Mouse (Mus musculus): ENCODE data around the gene Baz2b. TPM values are rescaled to one million over a fixed set of nuclear protein-coding genes. Genes with fewer than 3 reads are reported as not detected.

The Baz2b gene
- polyA plus RNA-seq, 1 experiment from 2014 or later: 37.7 TPM

DNA sequence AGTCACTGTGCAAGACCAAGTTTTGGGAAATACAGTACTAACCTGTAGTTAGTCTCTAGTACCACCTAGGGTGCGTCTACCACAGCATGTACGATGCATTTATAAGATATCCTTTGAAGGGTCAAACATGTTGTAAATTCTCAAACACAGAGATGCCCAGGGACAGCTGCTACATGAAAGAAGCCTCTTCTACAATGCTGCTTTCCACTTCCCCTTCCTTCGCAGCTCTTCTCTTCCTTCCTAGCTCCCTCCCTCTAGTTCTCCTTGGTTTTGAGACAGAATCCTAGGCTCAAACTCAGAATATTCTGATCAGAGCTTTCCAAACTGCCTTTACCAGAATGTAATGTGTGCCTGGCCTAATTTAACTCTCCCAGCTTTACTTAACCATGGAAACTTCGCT lies 159.8 kb downstream of the Baz2b start:
- Histone ChIP-seq H3K27ac (no peak overlapping the region), H3K79me2 (ENCODE audit: inconsistent target) (peaks cover 82% of the 10 kb centered on the region), H3K36me3 (ENCODE audit: inconsistent target) (no peaks in the 10 kb centered on the region), H3K4me3 (ENCODE audit: inconsistent target) (no peak overlapping the region)
- 66% methylated on average over 4 of the region's 4 CpGs for WGBS (ENCODE audit: missing documents)

DNA sequence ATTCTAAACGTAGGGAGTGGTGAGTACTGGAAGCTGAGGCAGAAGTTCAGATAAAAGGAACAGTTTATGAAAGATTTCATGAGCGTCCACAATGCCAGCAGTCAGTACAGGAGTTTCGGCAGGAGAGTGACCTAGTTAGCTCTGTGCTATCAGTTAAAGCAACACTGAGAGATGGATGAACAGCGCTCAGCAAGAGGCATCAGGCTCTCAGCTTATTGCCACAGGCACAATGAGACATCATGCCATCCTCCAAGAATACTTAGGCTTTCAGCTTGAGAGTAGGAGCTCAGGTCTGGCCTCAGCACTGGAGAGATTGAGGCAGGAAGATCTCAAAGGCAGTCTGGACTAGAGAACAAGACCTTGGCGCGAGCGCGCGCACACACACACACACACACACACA lies 160.3 kb downstream of the Baz2b start:
- H3K79me2 ChIP-seq (ENCODE audit: inconsistent target): peaks cover 84% of the 10 kb centered on the region
- no peak overlapping the region for H3K27ac ChIP-seq
- H3K36me3 ChIP-seq (ENCODE audit: inconsistent target): no peaks in the 10 kb centered on the region
- no peak overlapping the region for H3K4me3 ChIP-seq (ENCODE audit: inconsistent target)
- WGBS (ENCODE audit: missing documents): 96% methylated on average over 9 of the region's 9 CpGs

DNA sequence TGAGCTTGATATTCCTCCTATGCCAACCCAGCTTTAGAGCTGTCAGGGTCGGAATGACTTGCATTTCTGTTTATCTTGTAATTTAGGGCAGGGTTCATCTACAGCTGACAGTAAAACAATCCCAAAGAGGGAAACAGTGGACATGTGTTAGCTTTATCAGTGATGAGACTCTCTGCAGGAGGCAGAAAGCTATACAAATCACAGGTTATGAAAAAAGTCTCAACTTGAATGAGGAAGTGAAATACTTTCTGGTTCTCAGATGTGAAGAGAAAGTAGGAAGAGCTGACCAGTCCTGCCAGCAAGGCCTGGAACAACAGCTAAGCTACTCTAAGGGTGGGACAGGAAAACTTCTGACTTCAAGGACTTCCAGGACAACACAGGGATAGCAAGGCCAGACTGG lies 163.6 kb downstream of the Baz2b start:
- 30% methylated on average over 1 of the region's 1 CpGs for WGBS (ENCODE audit: missing documents)
- Histone ChIP-seq H3K79me2 (ENCODE audit: inconsistent target) (peaks cover 86% of the 10 kb centered on the region), H3K4me3 (ENCODE audit: inconsistent target) (no peak overlapping the region), H3K27ac (peak overlapping the region; percentile 69), H3K36me3 (ENCODE audit: inconsistent target) (no peaks in the 10 kb centered on the region)

DNA sequence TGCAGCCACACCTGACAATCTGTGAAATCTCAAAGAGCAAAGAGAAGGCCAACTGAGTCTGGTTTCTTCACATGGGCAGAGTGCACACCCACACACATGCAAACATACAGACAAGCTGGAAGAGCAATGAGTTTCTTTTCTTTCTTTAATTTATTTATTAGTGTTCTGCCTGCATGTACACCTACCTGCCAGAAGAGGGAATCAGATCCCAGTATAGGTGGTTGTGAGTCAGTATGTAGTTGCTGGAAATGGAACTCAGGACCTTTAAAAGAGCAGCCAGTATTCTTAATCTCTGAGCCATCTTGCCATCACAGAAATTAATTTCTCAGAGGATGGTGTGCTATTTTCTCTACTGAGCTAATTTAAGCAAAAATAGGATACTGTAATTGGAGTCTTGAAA lies 164.7 kb downstream of the Baz2b start:
- no peak overlapping the region for H3K4me3 ChIP-seq (ENCODE audit: inconsistent target)
- H3K27ac ChIP-seq: no peak overlapping the region
- H3K79me2 ChIP-seq (ENCODE audit: inconsistent target): peaks cover 85% of the 10 kb centered on the region
- no peaks in the 10 kb centered on the region for H3K36me3 ChIP-seq (ENCODE audit: inconsistent target)

DNA sequence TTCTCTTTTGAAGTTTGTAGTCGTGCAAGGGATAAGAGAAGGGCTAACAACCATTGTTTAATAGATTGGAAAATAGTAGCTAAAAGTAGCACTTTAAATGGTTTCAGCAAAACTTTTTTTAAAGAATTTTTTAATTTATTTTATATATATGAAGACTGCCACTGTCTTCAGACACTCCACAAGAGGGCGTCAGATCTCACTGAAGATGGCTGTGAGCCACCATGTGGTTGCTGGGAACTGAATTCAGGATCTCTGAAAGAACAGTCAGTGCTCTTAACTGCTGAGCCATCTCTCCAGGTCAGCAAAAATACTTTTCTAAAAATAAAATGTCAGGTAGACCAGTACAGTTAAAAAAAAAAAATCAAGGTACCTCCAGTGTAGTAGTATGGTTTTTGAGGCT lies 165.1 kb downstream of the Baz2b start:
- no peaks in the 10 kb centered on the region for H3K36me3 ChIP-seq (ENCODE audit: inconsistent target)
- peaks cover 85% of the 10 kb centered on the region for H3K79me2 ChIP-seq (ENCODE audit: inconsistent target)
- WGBS (ENCODE audit: missing documents): 100% methylated on average over 2 of the region's 2 CpGs
- no peak overlapping the region for H3K27ac ChIP-seq
- no peak overlapping the region for H3K4me3 ChIP-seq (ENCODE audit: inconsistent target)

DNA sequence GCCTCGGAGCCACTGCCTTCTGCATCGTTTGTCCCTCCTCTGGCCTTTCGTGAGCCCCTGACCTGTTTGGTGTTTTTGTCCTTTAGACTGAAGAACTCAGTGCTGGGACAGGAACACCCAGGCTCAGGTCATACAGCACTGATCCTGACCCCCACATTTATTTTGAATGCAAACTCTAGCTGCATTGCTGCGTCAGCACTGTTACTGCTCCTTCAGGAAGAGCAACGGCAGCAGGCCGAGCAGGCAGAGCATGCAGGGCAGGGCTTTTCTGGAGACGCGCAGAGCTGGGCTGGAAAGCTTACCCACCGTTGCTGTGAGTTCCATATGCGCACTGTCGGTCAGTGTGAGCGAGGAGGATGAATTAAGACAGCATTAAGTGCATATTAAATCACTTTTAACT lies 166.9 kb downstream of the Baz2b start:
- no peaks in the 10 kb centered on the region for H3K36me3 ChIP-seq (ENCODE audit: inconsistent target)
- H3K79me2 ChIP-seq (ENCODE audit: inconsistent target): peaks cover 85% of the 10 kb centered on the region
- no peak overlapping the region for H3K27ac ChIP-seq
- WGBS (ENCODE audit: missing documents): 95% methylated on average over 12 of the region's 12 CpGs
- no peak overlapping the region for H3K4me3 ChIP-seq (ENCODE audit: inconsistent target)

DNA sequence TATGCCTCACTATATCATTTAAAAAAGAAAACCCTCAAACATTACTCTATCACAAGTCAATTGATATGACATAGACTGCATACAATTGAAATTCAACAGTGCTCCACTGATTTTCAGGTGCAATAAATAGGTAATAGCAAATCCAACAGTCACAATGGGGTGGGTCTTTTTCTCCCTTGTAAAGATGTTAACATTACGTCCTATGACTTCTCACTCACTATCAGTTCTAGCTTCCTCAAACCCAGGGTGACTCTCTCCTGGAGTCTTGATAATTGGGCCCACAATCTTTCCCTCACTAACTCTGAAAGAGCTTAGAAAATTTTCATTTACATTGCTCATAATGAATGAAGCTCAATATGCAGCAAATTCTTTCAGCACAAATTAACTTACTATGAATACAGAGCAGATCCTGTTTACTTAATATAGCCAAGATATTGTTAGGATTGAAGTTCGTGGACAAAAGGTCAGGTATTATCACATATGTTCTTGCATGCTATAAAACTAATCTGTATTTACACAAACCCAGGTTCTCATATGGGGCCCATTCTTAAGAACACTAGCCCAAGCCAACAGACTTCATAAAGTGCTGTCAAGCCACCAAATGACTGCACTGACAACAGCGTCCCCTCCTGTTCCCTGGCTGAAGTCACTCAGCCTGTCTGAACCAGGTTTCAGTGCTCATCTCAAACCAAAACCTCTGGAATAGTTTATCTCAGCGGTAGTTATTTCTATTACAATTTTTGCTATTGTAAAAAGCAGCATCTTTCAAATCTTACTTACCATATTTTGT lies 168.0 kb downstream of the Baz2b start:
- no peak overlapping the region for H3K4me3 ChIP-seq (ENCODE audit: inconsistent target)
- 98% methylated on average over 4 of the region's 4 CpGs for WGBS (ENCODE audit: missing documents)
- no peak overlapping the region for H3K27ac ChIP-seq
- no peaks in the 10 kb centered on the region for H3K36me3 ChIP-seq (ENCODE audit: inconsistent target)
- H3K79me2 ChIP-seq (ENCODE audit: inconsistent target): peaks cover 84% of the 10 kb centered on the region

DNA sequence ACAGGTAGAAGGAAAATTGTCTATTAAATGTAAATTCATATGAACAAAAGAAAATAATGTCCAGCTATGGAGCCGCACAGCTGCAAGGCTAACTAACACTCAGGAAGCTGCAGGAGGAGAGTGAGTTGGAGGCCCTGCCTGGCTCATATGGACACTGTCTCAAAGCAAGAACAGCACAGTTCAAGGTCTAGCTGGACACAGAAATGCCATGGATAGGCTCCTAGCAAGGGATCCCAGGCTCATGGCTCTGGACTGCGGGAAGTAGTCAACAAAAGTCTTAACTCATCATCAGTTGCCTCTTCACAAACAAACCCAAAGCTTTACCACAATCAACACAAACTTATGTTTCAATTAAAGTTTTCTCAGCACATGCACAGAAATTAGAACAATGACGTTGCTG lies 169.5 kb downstream of the Baz2b start:
- Histone ChIP-seq H3K4me3 (ENCODE audit: inconsistent target) (no peak overlapping the region), H3K79me2 (ENCODE audit: inconsistent target) (peaks cover 84% of the 10 kb centered on the region), H3K27ac (no peak overlapping the region), H3K36me3 (ENCODE audit: inconsistent target) (no peaks in the 10 kb centered on the region)
- 97% methylated on average over 3 of the region's 3 CpGs for WGBS (ENCODE audit: missing documents)

DNA sequence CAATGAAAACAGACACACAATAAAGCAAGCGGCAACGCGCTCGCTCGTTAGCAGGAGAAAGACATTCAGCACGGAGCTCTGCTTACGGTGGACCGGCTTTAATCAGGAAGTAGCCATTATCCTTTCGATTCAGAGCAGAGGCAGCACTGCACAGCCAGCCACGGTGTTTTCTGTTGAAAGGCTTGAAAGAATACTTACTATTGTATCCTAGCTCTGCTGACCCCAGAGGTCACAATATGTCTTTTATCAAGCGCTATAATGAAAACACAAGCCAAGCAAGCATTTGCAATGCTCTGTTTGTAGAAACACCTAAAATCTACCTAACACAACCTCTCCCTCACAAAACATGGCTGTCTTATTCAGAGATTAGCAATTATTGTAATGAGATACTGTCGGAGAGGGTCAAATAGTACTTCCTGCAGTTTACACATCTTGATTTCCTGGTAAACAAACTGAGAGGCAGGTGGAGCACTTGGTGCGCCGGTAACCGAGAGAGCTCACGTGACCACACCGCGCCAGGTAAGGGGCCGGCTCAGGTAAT lies 172.6 kb downstream of the Baz2b start:
- WGBS (ENCODE audit: missing documents): 1% methylated on average over 19 of the region's 19 CpGs
- peak overlapping the region; percentile 55 for H3K4me3 ChIP-seq (ENCODE audit: inconsistent target)
- peaks cover 78% of the 10 kb centered on the region for H3K79me2 ChIP-seq (ENCODE audit: inconsistent target)
- H3K27ac ChIP-seq: peak overlapping the region; percentile 12
- no peaks in the 10 kb centered on the region for H3K36me3 ChIP-seq (ENCODE audit: inconsistent target)

DNA sequence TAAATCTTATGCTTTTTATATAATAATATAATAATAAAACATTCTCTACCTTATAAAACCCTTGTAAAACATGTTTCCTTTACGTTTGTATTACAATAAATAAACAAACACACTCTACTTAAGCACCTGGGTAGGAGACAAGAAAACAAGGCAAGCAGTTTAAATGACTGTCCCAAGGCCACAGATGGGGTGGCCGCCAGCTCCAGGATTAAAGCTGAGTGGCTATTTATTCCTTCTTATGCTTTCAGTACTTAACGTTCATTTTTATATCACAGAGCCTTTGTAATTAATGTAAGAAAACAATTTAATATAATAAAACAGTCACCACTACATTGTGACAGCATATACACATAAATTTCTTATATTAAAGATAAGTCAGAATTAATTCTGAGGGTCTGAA lies 173.3 kb downstream of the Baz2b start:
- no peaks in the 10 kb centered on the region for H3K36me3 ChIP-seq (ENCODE audit: inconsistent target)
- 77% methylated on average over 3 of the region's 3 CpGs for WGBS (ENCODE audit: missing documents)
- H3K79me2 ChIP-seq (ENCODE audit: inconsistent target): peaks cover 73% of the 10 kb centered on the region
- no peak overlapping the region for H3K27ac ChIP-seq
- H3K4me3 ChIP-seq (ENCODE audit: inconsistent target): peak overlapping the region; percentile 55; the same call in 1 of the 2 replicates

DNA sequence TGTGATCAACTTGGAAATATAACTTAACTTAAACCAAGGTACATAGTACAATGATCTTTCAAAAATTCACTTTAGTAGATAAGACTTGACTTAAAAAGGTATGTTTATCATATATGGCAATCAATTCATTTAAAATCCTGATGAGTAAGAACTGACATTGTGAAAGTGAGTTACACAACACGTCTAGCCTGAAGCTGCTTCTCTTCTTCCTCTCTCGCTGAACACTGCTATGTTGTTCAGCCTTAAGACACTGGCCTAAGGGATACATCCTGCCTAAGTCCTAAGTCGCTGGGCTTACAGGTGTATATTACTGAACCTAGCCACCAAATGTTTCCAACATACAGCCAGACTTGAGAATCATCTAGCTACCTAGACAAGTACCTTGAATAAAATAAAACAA lies 178.6 kb downstream of the Baz2b start:
- Histone ChIP-seq H3K4me3 (ENCODE audit: inconsistent target) (no peak overlapping the region), H3K36me3 (ENCODE audit: inconsistent target) (no peaks in the 10 kb centered on the region), H3K27ac (no peak overlapping the region), H3K79me2 (ENCODE audit: inconsistent target) (peaks cover 61% of the 10 kb centered on the region; the same call in 1 of the 2 replicates)
- 21% methylated on average over 3 of the region's 3 CpGs for WGBS (ENCODE audit: missing documents)

DNA sequence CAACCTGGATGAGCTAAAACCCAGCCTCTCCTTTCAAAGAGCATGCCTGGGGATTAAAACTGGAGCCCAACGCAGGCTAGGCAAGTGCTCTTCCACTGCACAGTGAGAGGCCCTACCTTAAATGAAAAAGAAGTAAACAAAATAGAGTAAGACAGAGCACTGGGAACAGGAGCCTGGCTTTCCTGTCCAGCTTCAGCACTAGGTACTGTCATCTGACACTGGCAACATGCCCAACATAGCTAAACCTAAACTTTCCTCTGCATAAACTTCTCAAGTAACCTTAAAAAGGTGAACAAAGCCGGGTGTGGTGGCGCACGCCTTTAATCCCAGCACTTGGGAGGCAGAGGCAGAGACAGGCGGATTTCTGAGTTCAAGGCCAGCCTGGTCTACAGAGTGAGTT lies 180.6 kb downstream of the Baz2b start:
- no peak overlapping the region for H3K4me3 ChIP-seq (ENCODE audit: inconsistent target)
- WGBS (ENCODE audit: missing documents): 90% methylated on average over 5 of the region's 5 CpGs
- H3K27ac ChIP-seq: no peak overlapping the region

DNA sequence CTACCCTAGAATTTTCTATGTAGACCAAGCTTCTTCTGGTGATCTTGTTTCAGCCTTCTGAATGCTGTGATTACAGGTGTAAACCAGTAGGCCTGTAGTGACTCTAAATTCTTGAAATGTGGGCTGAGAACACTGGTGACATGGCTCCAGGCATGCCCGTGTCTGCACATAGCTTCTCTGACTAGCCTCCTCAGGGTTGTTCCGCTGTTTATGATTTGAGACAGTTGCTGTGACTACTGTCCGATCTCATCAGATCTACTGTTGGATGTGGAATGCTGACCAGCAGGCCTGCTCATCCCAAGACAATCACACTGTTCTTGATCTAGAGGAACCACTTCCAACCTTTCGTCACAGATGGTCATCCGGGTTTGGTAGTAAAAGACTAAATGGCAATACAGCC lies 182.5 kb downstream of the Baz2b start:
- Histone ChIP-seq H3K27ac (no peak overlapping the region), H3K79me2 (ENCODE audit: inconsistent target) (peaks cover 54% of the 10 kb centered on the region; the same call in 1 of the 2 replicates), H3K4me3 (ENCODE audit: inconsistent target) (no peak overlapping the region), H3K36me3 (ENCODE audit: inconsistent target) (no peaks in the 10 kb centered on the region)
- 97% methylated on average over 5 of the region's 5 CpGs for WGBS (ENCODE audit: missing documents)

More for the DNA sequence above, 180.6 kb downstream of the Baz2b start:
- no peaks in the 10 kb centered on the region for H3K36me3 ChIP-seq (ENCODE audit: inconsistent target)
- H3K79me2 ChIP-seq (ENCODE audit: inconsistent target): peaks cover 59% of the 10 kb centered on the region; the same call in 1 of the 2 replicates

DNA sequence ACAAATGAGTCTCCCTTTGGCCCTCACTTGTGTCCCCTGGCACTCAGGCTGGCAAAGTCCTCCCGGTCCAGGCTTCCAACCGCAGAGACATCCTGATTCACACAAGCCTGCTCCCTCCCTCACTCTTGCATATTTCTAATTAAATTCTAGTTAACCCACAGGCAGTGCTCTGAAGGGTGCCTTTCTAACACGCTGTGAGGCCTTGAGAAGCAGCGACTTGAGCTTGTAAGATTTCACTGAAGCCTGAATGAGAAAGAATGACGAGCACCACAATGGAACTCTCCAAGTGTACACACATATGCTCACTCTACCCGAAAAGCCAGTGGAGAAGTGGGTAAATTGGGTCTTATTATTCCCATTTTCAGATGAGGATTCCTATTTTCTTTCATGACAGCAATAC lies 183.1 kb downstream of the Baz2b start:
- H3K27ac ChIP-seq: no peak overlapping the region
- 96% methylated on average over 6 of the region's 6 CpGs for WGBS (ENCODE audit: missing documents)
- no peak overlapping the region for H3K4me3 ChIP-seq (ENCODE audit: inconsistent target)
- H3K79me2 ChIP-seq (ENCODE audit: inconsistent target): peaks cover 57% of the 10 kb centered on the region; the same call in 1 of the 2 replicates
- no peaks in the 10 kb centered on the region for H3K36me3 ChIP-seq (ENCODE audit: inconsistent target)

DNA sequence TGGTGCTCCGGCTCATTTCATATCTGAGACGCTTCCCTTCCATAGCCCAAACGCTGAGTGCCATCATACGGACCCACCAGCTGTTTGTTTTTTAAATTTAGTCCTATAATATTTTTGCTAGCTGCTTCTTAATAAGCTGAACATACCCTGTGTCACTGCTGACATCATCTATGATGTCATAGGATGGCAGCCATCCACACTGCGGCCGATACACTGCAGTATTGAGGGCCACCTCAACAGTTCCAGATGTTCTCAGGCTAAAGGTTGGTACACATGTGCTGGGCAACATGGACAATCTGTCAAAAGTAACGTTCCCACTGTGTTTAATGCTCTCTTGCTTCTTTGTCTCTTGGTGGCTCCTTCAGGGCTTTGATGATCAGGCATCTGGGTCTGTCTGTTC lies 185.9 kb downstream of the Baz2b start:
- H3K4me3 ChIP-seq (ENCODE audit: inconsistent target): no peak overlapping the region
- no peak overlapping the region for H3K27ac ChIP-seq
- 95% methylated on average over 7 of the region's 7 CpGs for WGBS (ENCODE audit: missing documents)
- H3K36me3 ChIP-seq (ENCODE audit: inconsistent target): no peaks in the 10 kb centered on the region
- peaks cover 53% of the 10 kb centered on the region; the same call in 1 of the 2 replicates for H3K79me2 ChIP-seq (ENCODE audit: inconsistent target)
